ENCODE assay signal across 12 mouse cellular contexts in the genomic region with DNA sequence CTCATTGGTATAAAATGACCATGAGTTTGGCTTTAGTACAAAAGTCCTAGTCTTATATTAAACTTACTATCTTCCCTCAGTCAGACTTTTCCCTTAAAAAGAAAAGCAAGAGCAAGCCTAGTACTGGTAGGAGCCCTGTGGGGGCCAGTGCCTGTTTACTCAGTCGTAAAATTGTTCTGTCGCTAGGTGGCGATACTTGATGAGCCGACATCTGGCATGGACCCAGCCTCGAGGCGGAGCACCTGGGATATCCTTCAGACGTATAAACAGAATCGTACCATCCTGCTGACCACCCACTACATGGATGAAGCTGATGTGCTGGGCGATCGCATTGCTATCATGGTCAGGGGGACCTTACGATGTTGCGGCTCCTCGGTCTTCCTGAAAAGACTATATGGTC. TPM values are rescaled to one million over a fixed set of nuclear protein-coding genes. Genes with fewer than 3 reads are reported as not detected.
DNase-seq lines count a peak whose midpoint lies in the region; ATAC-seq and TF ChIP-seq lines count a peak whose summit lies in the region.
"Had no signal": no experiment of that assay in that cellular context is flagged by ENCODE, and none has a peak within 500 bp of the region (broad histone marks: within the 10 kb centered on the region; RNA-seq: fewer than 3 reads in every experiment).

No protein-coding gene starts in this region.

- H3K4me3 ChIP-seq in heart, embryonic 11.5 days (ENCODE audit: low read depth, low read length) = no peak overlapping the region
- peak overlapping the region; percentile 26 for H3K4me3 ChIP-seq in megakaryocyte, embryonic 14.5 days (replicated peaks)
- no peak overlapping the region for H3K4me3 ChIP-seq in neural tube, embryonic 11.5 days (ENCODE audit: low read depth, low read length)

- no peaks in the 10 kb centered on the region for H3K27me3 ChIP-seq in heart, embryonic 11.5 days (ENCODE audit: control insufficient read depth, insufficient read depth, low read length)
- no peaks in the 10 kb centered on the region for H3K27me3 ChIP-seq in megakaryocyte, embryonic 14.5 days (replicated peaks)
- H3K27me3 ChIP-seq in neural tube, embryonic 11.5 days (ENCODE audit: control insufficient read depth, insufficient read depth, low read length) = no peaks in the 10 kb centered on the region

- H3K9ac ChIP-seq in heart, embryonic 11.5 days (ENCODE audit: low read depth, low read length) = no peak overlapping the region
- H3K9ac ChIP-seq in neural tube, embryonic 11.5 days (ENCODE audit: low read length) = no peak overlapping the region

- H3K9me3 ChIP-seq in heart, embryonic 11.5 days (replicated peaks; ENCODE audit: control insufficient read depth, low read length) = no peaks in the 10 kb centered on the region
- H3K9me3 ChIP-seq in megakaryocyte, embryonic 14.5 days = no peaks in the 10 kb centered on the region
- no peaks in the 10 kb centered on the region for H3K9me3 ChIP-seq in neural tube, embryonic 11.5 days (ENCODE audit: control insufficient read depth, low read length)

- no peak overlapping the region for H3K27ac ChIP-seq in heart, embryonic 11.5 days (ENCODE audit: low read depth, low read length)
- no peak overlapping the region for H3K27ac ChIP-seq in neural tube, embryonic 11.5 days (ENCODE audit: low read depth, low read length)

- ATAC-seq in heart, embryonic 11.5 days (replicated peaks; ENCODE audit: insufficient number of reproducible peaks, low FRiP score, low TSS enrichment) = no peak
- ATAC-seq in megakaryocyte, adult 5-6 weeks (ENCODE audit: poor library complexity, severe bottlenecking) = no peak
- no peak for ATAC-seq in neural tube, embryonic 11.5 days (ENCODE audit: insufficient read depth, low FRiP score, low TSS enrichment)
- no peak for ATAC-seq in erythroid progenitor cell, adult 5-6 weeks (replicated peaks; ENCODE audit: low FRiP score, poor library complexity, severe bottlenecking)
- ATAC-seq: hindbrain, embryonic 16.5 days had no signal

- 42% methylated on average over 13 of the region's 13 CpGs for WGBS in heart, embryonic 11.5 days (ENCODE audit: insufficient replicate concordance)
- WGBS in neural tube, embryonic 11.5 days = 41% methylated on average over 13 of the region's 13 CpGs

- peak; percentile 48 for DNase-seq in heart, adult 11 months
- peak; percentile 26 for DNase-seq in brain, embryonic 14.5 days (ENCODE audit: low read depth)
- peak; percentile 39 for DNase-seq in neural tube, embryonic 11.5 days (ENCODE audit: low spot score)
- no peak for DNase-seq in adrenal gland, postnatal 4 days (ENCODE audit: low spot score in 2 of 2)
- DNase-seq: lung, postnatal 10 days had no signal

- H3K4me2 ChIP-seq in heart, embryonic 11.5 days = no peak overlapping the region
- no peak overlapping the region for H3K4me2 ChIP-seq in neural tube, embryonic 11.5 days (ENCODE audit: low read depth)

- H3K4me1 ChIP-seq in heart, embryonic 11.5 days (ENCODE audit: control insufficient read depth, insufficient read depth, low read length) = no peaks in the 10 kb centered on the region
- 0 out of 2 replicates have a peak, but pooled peaks cover 3% of the 10 kb centered on the region for H3K4me1 ChIP-seq in megakaryocyte, embryonic 14.5 days
- H3K4me1 ChIP-seq in neural tube, embryonic 11.5 days (ENCODE audit: control insufficient read depth, insufficient read depth, low read length) = no peaks in the 10 kb centered on the region

- H3K36me3 ChIP-seq in heart, embryonic 11.5 days (ENCODE audit: control insufficient read depth, insufficient read depth, low read length) = no peaks in the 10 kb centered on the region
- H3K36me3 ChIP-seq in megakaryocyte, embryonic 14.5 days (replicated peaks; ENCODE audit: low read length) = no peaks in the 10 kb centered on the region
- H3K36me3 ChIP-seq in neural tube, embryonic 11.5 days (ENCODE audit: control insufficient read depth, insufficient read depth, low read length) = no peaks in the 10 kb centered on the region

- peak; percentile 37; the same call in 1 of the 2 replicates for TF ChIP-seq CTCF in brain, embryonic 14.5 days (IDR thresholded peaks at IDR 0.05; ENCODE audit: borderline replicate concordance, extremely low read depth, insufficient read depth, insufficient read length)

- TF ChIP-seq POLR2A in brain, embryonic 14.5 days (IDR thresholded peaks at IDR 0.05; ENCODE audit: borderline replicate concordance, extremely low read depth, insufficient read depth, insufficient read length, poor library complexity, severe bottlenecking) = no peak

RNA-seq across cellular contexts. Expression of gene Abca15, which starts 32.7 kb away (rescaled TPM):
- polyA plus RNA-seq in heart, embryonic 11.5 days (2014; fragmentation: Nextera tagmentation; extraction: Ambion mirVana) = not detected in 2 replicates
- not detected in 2 replicates for polyA plus RNA-seq in megakaryocyte, embryonic 14.5 days (2012; ENCODE audit: insufficient read depth, low replicate concordance)
- total RNA-seq in megakaryocyte, adult 5-6 weeks (2015) = not detected in 2 replicates
- not detected in 2 replicates for total RNA-seq in megakaryocyte, adult 5-6 weeks (2017)
- polyA plus RNA-seq in brain, embryonic 14.5 days (2012; rRNA removed) = not detected in 2 replicates
- polyA plus RNA-seq in neural tube, embryonic 11.5 days (2014; fragmentation: Nextera tagmentation; extraction: Ambion mirVana) = not detected in 2 replicates
- total RNA-seq in adrenal gland, postnatal 4 days (2021) = not detected
- total RNA-seq in erythroid progenitor cell, adult 5-6 weeks (2015; ENCODE audit: low replicate concordance) = not detected in 2 replicates
- not detected in 2 replicates for total RNA-seq in erythroid progenitor cell, adult 5-6 weeks (2017; ENCODE audit: low replicate concordance)
- total RNA-seq: layer of hippocampus, postnatal 25 days had no signal
- polyA plus RNA-seq: hindbrain, embryonic 16.5 days had no signal

RNA-seq across cellular contexts. Expression of gene Abca16, which starts 48.3 kb away (rescaled TPM):
- polyA plus RNA-seq in heart, embryonic 11.5 days (2014; fragmentation: Nextera tagmentation; extraction: Ambion mirVana) = not detected in 2 replicates
- not detected in 2 replicates for polyA plus RNA-seq in megakaryocyte, embryonic 14.5 days (2012; ENCODE audit: insufficient read depth, low replicate concordance)
- total RNA-seq in megakaryocyte, adult 5-6 weeks (2015) = not detected in 2 replicates
- total RNA-seq in megakaryocyte, adult 5-6 weeks (2017) = not detected in 2 replicates
- polyA plus RNA-seq in brain, embryonic 14.5 days (2012; rRNA removed) = not detected in 2 replicates
- polyA plus RNA-seq in neural tube, embryonic 11.5 days (2014; fragmentation: Nextera tagmentation; extraction: Ambion mirVana) = not detected in 2 replicates
- not detected for total RNA-seq in adrenal gland, postnatal 4 days (2021)
- total RNA-seq in erythroid progenitor cell, adult 5-6 weeks (2015; ENCODE audit: low replicate concordance) = not detected in 2 replicates
- total RNA-seq in erythroid progenitor cell, adult 5-6 weeks (2017; ENCODE audit: low replicate concordance) = not detected in 2 replicates
- total RNA-seq: layer of hippocampus, postnatal 25 days had no signal
- polyA plus RNA-seq: hindbrain, embryonic 16.5 days; thymus, postnatal 0 days had no signal

Comparison
In these comparisons a context has a peak if more than half of its experiments do, and no peak if none do; other contexts are left out.
1. DNase-seq: peak in heart, adult 11 months (single experiment), brain, embryonic 14.5 days (single experiment) and neural tube, embryonic 11.5 days (single experiment); none in adrenal gland, postnatal 4 days (0 of 2).